8 mouse cellular contexts compared by ENCODE assay signal in genomic region chr8:70653226-70653625, GRCm38 (mm10). TPM values are rescaled to one million over a fixed set of nuclear protein-coding genes. Genes with fewer than 3 reads are reported as not detected.
DNase-seq lines count a peak whose midpoint lies in the region; ATAC-seq and TF ChIP-seq lines count a peak whose summit lies in the region.

No protein-coding gene starts in this region.

- H3K4me2 ChIP-seq in forebrain, embryonic 15.5 days (replicated peaks): no peak overlapping the region

- ATAC-seq in forebrain, embryonic 15.5 days (replicated peaks): no peak

- H3K27ac ChIP-seq in gastrocnemius, adult 2 months: no peak overlapping the region
- peak overlapping the region; percentile 37; the same call in 1 of the 2 replicates for H3K27ac ChIP-seq in forebrain, embryonic 15.5 days (replicated peaks)

- H3K4me3 ChIP-seq in gastrocnemius, adult 2 months: no peak overlapping the region
- H3K4me3 ChIP-seq in forebrain, embryonic 15.5 days: no peak overlapping the region

- intact Hi-C loops in gastrocnemius, adult 2 months (cut with DNase I): loop anchor here (1.0 to 5.0 kb wide), 2 partner anchors 23 to 41 kb away; no protein-coding TSS in a partner anchor

- H3K27me3 ChIP-seq in forebrain, embryonic 15.5 days: no peaks in the 10 kb centered on the region

- TF ChIP-seq CTCF in gastrocnemius, adult 2 months (IDR thresholded peaks at IDR 0.05): peak; percentile 96

- H3K9me3 ChIP-seq in forebrain, embryonic 15.5 days: no peaks in the 10 kb centered on the region

- H3K9ac ChIP-seq in forebrain, embryonic 15.5 days (replicated peaks): no peak overlapping the region

- peaks cover 13% of the 10 kb centered on the region; the same call in 1 of the 2 replicates for H3K36me3 ChIP-seq in forebrain, embryonic 15.5 days

- peaks cover 51% of the 10 kb centered on the region for H3K4me1 ChIP-seq in forebrain, embryonic 15.5 days

- WGBS in forebrain, embryonic 15.5 days: 56% methylated on average over 2 of the region's 2 CpGs

- peak; percentile 66 for DNase-seq in gastrocnemius, adult 2 months
- no peak for DNase-seq in gastrocnemius, postnatal 25 days
- peak; percentile 57 for DNase-seq in urinary bladder, postnatal 25 days (ENCODE audit: low spot score)
- no peak for DNase-seq in urinary bladder, postnatal 10 days (ENCODE audit: low spot score)
- DNase-seq in kidney, postnatal 36 days: peak; percentile 89 to 90
- peak; percentile 45 to 69 for DNase-seq in spleen, adult 18-20 months
- no peak for DNase-seq in urinary bladder, postnatal 4 days (ENCODE audit: low spot score in 2 of 2)

RNA-seq across cellular contexts. Expression of gene Pgpep1, which starts 7.0 kb away (rescaled TPM):
- 10 to 100 TPM in 1 of 2 experiments, 1 to 10 TPM in 1; 9.3 to 22.5 TPM for total RNA-seq in gastrocnemius, adult 2 months (2021)
- total RNA-seq in gastrocnemius, postnatal 25 days (2021): 10 to 100 TPM; 18.6 to 22.6 TPM
- polyA plus RNA-seq in forebrain, embryonic 15.5 days (2015; fragmentation: Nextera tagmentation; extraction: Ambion mirVana): 63.6 and 70.2 TPM in 2 replicates

RNA-seq across cellular contexts. Expression of gene Lsm4, which starts 19.8 kb away (rescaled TPM):
- 10 to 100 TPM; 61.7 to 65.6 TPM for total RNA-seq in gastrocnemius, adult 2 months (2021)
- 10 to 100 TPM; 57.7 to 66.0 TPM for total RNA-seq in gastrocnemius, postnatal 25 days (2021)
- 211 and 228 TPM in 2 replicates for polyA plus RNA-seq in forebrain, embryonic 15.5 days (2015; fragmentation: Nextera tagmentation; extraction: Ambion mirVana)

RNA-seq across cellular contexts. Expression of gene Gdf15, which starts 21.0 kb away (rescaled TPM):
- total RNA-seq in gastrocnemius, adult 2 months (2021): under 1 TPM in 1 of 2 experiments, not detected in 1; 0.28 TPM
- total RNA-seq in gastrocnemius, postnatal 25 days (2021): under 1 TPM in 1 of 2 experiments, not detected in 1; 0.33 TPM
- not detected in 2 replicates for polyA plus RNA-seq in forebrain, embryonic 15.5 days (2015; fragmentation: Nextera tagmentation; extraction: Ambion mirVana)

RNA-seq across cellular contexts. Expression of gene Lrrc25, which starts 37.3 kb away (rescaled TPM):
- under 1 TPM; 0.42 to 0.48 TPM for total RNA-seq in gastrocnemius, adult 2 months (2021)
- under 1 TPM; 0.54 to 0.56 TPM for total RNA-seq in gastrocnemius, postnatal 25 days (2021)
- polyA plus RNA-seq in forebrain, embryonic 15.5 days (2015; fragmentation: Nextera tagmentation; extraction: Ambion mirVana): 0.74 and 1.3 TPM in 2 replicates

RNA-seq across cellular contexts. Expression of gene Ssbp4, which starts 44.6 kb away (rescaled TPM):
- 10 to 100 TPM in 1 of 2 experiments, 1 to 10 TPM in 1; 9.2 to 14.4 TPM for total RNA-seq in gastrocnemius, adult 2 months (2021)
- 10 to 100 TPM; 15.4 to 20.0 TPM for total RNA-seq in gastrocnemius, postnatal 25 days (2021)
- polyA plus RNA-seq in forebrain, embryonic 15.5 days (2015; fragmentation: Nextera tagmentation; extraction: Ambion mirVana): 114 TPM in 2 replicates

Comparison
In these comparisons a context has a peak if more than half of its experiments do, and no peak if none do; other contexts are left out.
1. DNase-seq: peak in gastrocnemius, adult 2 months (single experiment), urinary bladder, postnatal 25 days (single experiment), kidney, postnatal 36 days (2 of 2) and spleen, adult 18-20 months (2 of 2); none in gastrocnemius, postnatal 25 days (single experiment), urinary bladder, postnatal 10 days (single experiment) and urinary bladder, postnatal 4 days (0 of 2).